Mouse (Mus musculus): ENCODE results near the gene Apba2. TPM values are rescaled to one million over a fixed set of nuclear protein-coding genes. Genes with fewer than 3 reads are reported as not detected.
A peak's percentile ranks its signal among the peaks of the same experiment; 100 is the strongest.

Apba2 gene
- total and polyA plus RNA-seq, 3 experiments: 0.11 TPM; not detected in 2

GRCm38 (mm10) chr7:64728181-64728591, 226.7 kb downstream of the Apba2 start:
- Histone ChIP-seq H3K4me1 (ENCODE audit: insufficient read depth, low read depth, low read length) (no peaks in the 10 kb centered on the region), H3K27me3 (ENCODE audit: insufficient read depth, low read length) (no peaks in the 10 kb centered on the region), H3K9me3 (replicated peaks) (peaks cover 59% of the 10 kb centered on the region), H3K4me3 (ENCODE audit: low read depth, low read length) (no peak overlapping the region), H3K36me3 (replicated peaks) (no peaks in the 10 kb centered on the region)
- DNase-seq (ENCODE audit: low spot score): no peak
- ATAC-seq (ENCODE audit: extremely low read depth, insufficient number of reproducible peaks, low FRiP score, poor library complexity, severe bottlenecking): no peak
- TF ChIP-seq CTCF (IDR thresholded peaks at IDR 0.05; ENCODE audit: low read depth, low read length): no peak

- no peaks in the 10 kb centered on the region for H3K27me3 ChIP-seq (ENCODE audit: insufficient read depth, low read length)
- ATAC-seq (ENCODE audit: extremely low read depth, insufficient number of reproducible peaks, low FRiP score, poor library complexity, severe bottlenecking) (no peak), DNase-seq (ENCODE audit: low spot score) (no peak)
- peaks cover 64% of the 10 kb centered on the region for H3K9me3 ChIP-seq (replicated peaks)
- H3K36me3 ChIP-seq (replicated peaks): no peaks in the 10 kb centered on the region
- TF ChIP-seq POLR2AphosphoS5 (IDR thresholded peaks at IDR 0.05; ENCODE audit: insufficient replicate concordance, low read depth, low read length): no peak
- TF ChIP-seq GATA2 (IDR thresholded peaks at IDR 0.05; ENCODE audit: borderline replicate concordance, low read depth, low read length): no peak
- TF ChIP-seq GATA1 (IDR thresholded peaks at IDR 0.05; ENCODE audit: borderline replicate concordance, low read length): no peak
- no peak for TF ChIP-seq TAL1 (conservative IDR thresholded peaks at IDR 0.05; ENCODE audit: low read depth, low read length)
- no peak for TF ChIP-seq CTCF (IDR thresholded peaks at IDR 0.05; ENCODE audit: low read depth, low read length)
- no peaks in the 10 kb centered on the region for H3K4me1 ChIP-seq (ENCODE audit: insufficient read depth, low read depth, low read length)
- H3K4me3 ChIP-seq (ENCODE audit: low read depth, low read length): no peak overlapping the region
Measured at GRCm38 (mm10) chr7:64728816-64729215, 227.3 kb downstream of the Apba2 start.

GRCm38 (mm10) chr7:64729785-64730184, 228.3 kb downstream of the Apba2 start:
- no peaks in the 10 kb centered on the region for H3K4me1 ChIP-seq (ENCODE audit: insufficient read depth, low read depth, low read length)
- no peaks in the 10 kb centered on the region for H3K36me3 ChIP-seq (replicated peaks)
- no peak for TF ChIP-seq POLR2AphosphoS5 (IDR thresholded peaks at IDR 0.05; ENCODE audit: insufficient replicate concordance, low read depth, low read length)
- TF ChIP-seq GATA1 (IDR thresholded peaks at IDR 0.05; ENCODE audit: borderline replicate concordance, low read length): no peak
- no peak for TF ChIP-seq CTCF (IDR thresholded peaks at IDR 0.05; ENCODE audit: low read depth, low read length)
- TF ChIP-seq GATA2 (IDR thresholded peaks at IDR 0.05; ENCODE audit: borderline replicate concordance, low read depth, low read length): no peak
- TF ChIP-seq TAL1 (conservative IDR thresholded peaks at IDR 0.05; ENCODE audit: low read depth, low read length): no peak
- no peak for DNase-seq (ENCODE audit: low spot score)
- H3K4me3 ChIP-seq (ENCODE audit: low read depth, low read length): no peak overlapping the region
- no peak for ATAC-seq (ENCODE audit: extremely low read depth, insufficient number of reproducible peaks, low FRiP score, poor library complexity, severe bottlenecking)
- no peaks in the 10 kb centered on the region for H3K27me3 ChIP-seq (ENCODE audit: insufficient read depth, low read length)
- H3K9me3 ChIP-seq (replicated peaks): peaks cover 72% of the 10 kb centered on the region

- no peaks in the 10 kb centered on the region for H3K27me3 ChIP-seq (ENCODE audit: insufficient read depth, low read length)
- no peaks in the 10 kb centered on the region for H3K36me3 ChIP-seq (replicated peaks)
- H3K4me3 ChIP-seq (ENCODE audit: low read depth, low read length): no peak overlapping the region
- DNase-seq (ENCODE audit: low spot score): no peak
- no peak for ATAC-seq (ENCODE audit: extremely low read depth, insufficient number of reproducible peaks, low FRiP score, poor library complexity, severe bottlenecking)
- no peaks in the 10 kb centered on the region for H3K4me1 ChIP-seq (ENCODE audit: insufficient read depth, low read depth, low read length)
- peaks cover 67% of the 10 kb centered on the region for H3K9me3 ChIP-seq (replicated peaks)
- TF ChIP-seq TAL1 (conservative IDR thresholded peaks at IDR 0.05; ENCODE audit: low read depth, low read length) (no peak), POLR2AphosphoS5 (IDR thresholded peaks at IDR 0.05; ENCODE audit: insufficient replicate concordance, low read depth, low read length) (no peak), CTCF (IDR thresholded peaks at IDR 0.05; ENCODE audit: low read depth, low read length) (no peak), GATA1 (IDR thresholded peaks at IDR 0.05; ENCODE audit: borderline replicate concordance, low read length) (no peak), GATA2 (IDR thresholded peaks at IDR 0.05; ENCODE audit: borderline replicate concordance, low read depth, low read length) (no peak)
Measured at GRCm38 (mm10) chr7:64739131-64739530, 237.6 kb downstream of the Apba2 start.

GRCm38 (mm10) chr7:64741333-64742307, 240.1 kb downstream of the Apba2 start:
- H3K27me3 ChIP-seq (ENCODE audit: insufficient read depth, low read length): no peaks in the 10 kb centered on the region
- no peak overlapping the region for H3K4me3 ChIP-seq (ENCODE audit: low read depth, low read length)
- ATAC-seq (ENCODE audit: extremely low read depth, insufficient number of reproducible peaks, low FRiP score, poor library complexity, severe bottlenecking) (no peak), DNase-seq (ENCODE audit: low spot score) (peak; percentile 22)
- H3K36me3 ChIP-seq (replicated peaks): no peaks in the 10 kb centered on the region
- H3K9me3 ChIP-seq (replicated peaks): peaks cover 80% of the 10 kb centered on the region
- no peaks in the 10 kb centered on the region for H3K4me1 ChIP-seq (ENCODE audit: insufficient read depth, low read depth, low read length)
- peak; percentile 30; the same call in 1 of the 2 replicates for TF ChIP-seq CTCF (IDR thresholded peaks at IDR 0.05; ENCODE audit: low read depth, low read length)
- TF ChIP-seq POLR2AphosphoS5 (IDR thresholded peaks at IDR 0.05; ENCODE audit: insufficient replicate concordance, low read depth, low read length): no peak
- TF ChIP-seq GATA2 (IDR thresholded peaks at IDR 0.05; ENCODE audit: borderline replicate concordance, low read depth, low read length): no peak

GRCm38 (mm10) chr7:64743610-64744009, 242.1 kb downstream of the Apba2 start:
- Histone ChIP-seq H3K36me3 (replicated peaks) (no peaks in the 10 kb centered on the region), H3K9me3 (replicated peaks) (peaks cover 75% of the 10 kb centered on the region), H3K4me1 (ENCODE audit: insufficient read depth, low read depth, low read length) (no peaks in the 10 kb centered on the region), H3K27me3 (ENCODE audit: insufficient read depth, low read length) (no peaks in the 10 kb centered on the region), H3K4me3 (ENCODE audit: low read depth, low read length) (no peak overlapping the region)
- ATAC-seq (ENCODE audit: extremely low read depth, insufficient number of reproducible peaks, low FRiP score, poor library complexity, severe bottlenecking): no peak
- no peak for DNase-seq (ENCODE audit: low spot score)
- TF ChIP-seq TAL1 (conservative IDR thresholded peaks at IDR 0.05; ENCODE audit: low read depth, low read length): no peak
- TF ChIP-seq POLR2AphosphoS5 (IDR thresholded peaks at IDR 0.05; ENCODE audit: insufficient replicate concordance, low read depth, low read length): no peak
- TF ChIP-seq GATA1 (IDR thresholded peaks at IDR 0.05; ENCODE audit: borderline replicate concordance, low read length): no peak
- no peak for TF ChIP-seq CTCF (IDR thresholded peaks at IDR 0.05; ENCODE audit: low read depth, low read length)
- TF ChIP-seq GATA2 (IDR thresholded peaks at IDR 0.05; ENCODE audit: borderline replicate concordance, low read depth, low read length): no peak

Data from G1E (cell line).